Mouse (Mus musculus) cerebellum, postnatal 4 days (tissue): Measurements from ENCODE around the gene Ccni.

Experiments used
- DNase-seq, 2 experiments: peaks; one replicate each; pipeline ENCODE4 v3.0.0; 2022; ENCODE audit warnings: low spot score in 2 of 2, mixed read lengths in 1 of 2

Gene Ccni

GRCm38 (mm10) chr5:93206109-93207005 lies at the start of gene Ccni, which contains the start of gene 2010109A12Rik:
TSS of gene Ccni (minus strand) at chr5:93206495.
TSS of gene 2010109A12Rik (plus strand) at chr5:93206518.
- peak; percentile 92 to 95 for DNase-seq

GRCm38 (mm10) chr5:93255759-93256265 lies 49.5 kb upstream of the Ccni start:
- DNase-seq, result no peak

GRCm38 (mm10) chr5:93251001-93251760 lies 44.9 kb upstream of the Ccni start:
- no peak for DNase-seq

GRCm38 (mm10) chr5:93249940-93250578 lies 43.8 kb upstream of the Ccni start:
- DNase-seq, result no peak

- no peak for DNase-seq
These were observed 39.0 kb upstream of the Ccni start for GRCm38 (mm10) chr5:93245280-93245679.

- no peak for DNase-seq
These were observed 33.6 kb upstream of the Ccni start for GRCm38 (mm10) chr5:93239590-93240544.

- no peak for DNase-seq
These were observed 30.2 kb upstream of the Ccni start for GRCm38 (mm10) chr5:93236541-93236940.

- DNase-seq, result peak in 1 of 2 experiments; percentile 62
These were observed 29.6 kb upstream of the Ccni start for GRCm38 (mm10) chr5:93235888-93236287.

- DNase-seq, result no peak
These were observed 28.3 kb upstream of the Ccni start for GRCm38 (mm10) chr5:93234605-93235004.

- no peak for DNase-seq
These were observed 27.8 kb upstream of the Ccni start for GRCm38 (mm10) chr5:93234130-93234529.

- no peak for DNase-seq
These were observed 26.5 kb upstream of the Ccni start for GRCm38 (mm10) chr5:93232838-93233237.

GRCm38 (mm10) chr5:93231721-93232120 lies 25.4 kb upstream of the Ccni start:
- DNase-seq, result no peak

GRCm38 (mm10) chr5:93229527-93229926 lies 23.2 kb upstream of the Ccni start:
- no peak for DNase-seq

- no peak for DNase-seq
These were observed 20.9 kb upstream of the Ccni start for GRCm38 (mm10) chr5:93227157-93227556.

- DNase-seq, result no peak
These were observed 18.3 kb upstream of the Ccni start for GRCm38 (mm10) chr5:93224549-93224948.

GRCm38 (mm10) chr5:93221661-93222060 lies 15.4 kb upstream of the Ccni start:
- peak in 1 of 2 experiments; percentile 21 for DNase-seq

- DNase-seq, result no peak
These were observed 12.1 kb upstream of the Ccni start for GRCm38 (mm10) chr5:93218375-93218774.

- DNase-seq, result no peak
These were observed 1.3 kb upstream of the Ccni start for GRCm38 (mm10) chr5:93207555-93207954.

GRCm38 (mm10) chr5:93207006-93207348 lies 682 bp upstream of the Ccni start:
- peak in 1 of 2 experiments; percentile 34 for DNase-seq

- DNase-seq, result peak in 1 of 2 experiments; percentile 39
These were observed 755 bp downstream of the Ccni start for GRCm38 (mm10) chr5:93205371-93206108.
